Mouse (Mus musculus): Measurements from ENCODE around the gene Cep19.

Cep19 gene

DNA sequence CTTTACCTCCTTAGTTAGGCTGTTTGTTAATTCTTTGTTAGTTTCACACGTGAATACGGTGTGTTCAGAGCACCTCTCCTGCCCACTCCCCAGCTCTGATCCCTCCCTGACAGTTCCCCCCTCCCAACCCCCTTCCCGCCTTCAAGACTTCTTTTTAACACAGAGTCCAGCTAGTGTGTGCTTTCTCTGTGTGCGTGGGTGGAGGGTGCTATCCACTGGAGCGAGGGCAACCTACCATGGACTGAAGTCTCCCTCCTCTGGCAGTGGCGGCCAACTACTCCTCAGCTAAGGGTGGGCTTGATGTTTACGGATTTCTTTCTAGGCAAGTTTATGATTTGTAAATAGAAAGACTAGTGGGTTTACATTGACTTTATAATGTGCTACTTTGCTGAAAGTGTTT lies 8.6 kb downstream of the Cep19 start:
- DNase-seq = no peak

DNA sequence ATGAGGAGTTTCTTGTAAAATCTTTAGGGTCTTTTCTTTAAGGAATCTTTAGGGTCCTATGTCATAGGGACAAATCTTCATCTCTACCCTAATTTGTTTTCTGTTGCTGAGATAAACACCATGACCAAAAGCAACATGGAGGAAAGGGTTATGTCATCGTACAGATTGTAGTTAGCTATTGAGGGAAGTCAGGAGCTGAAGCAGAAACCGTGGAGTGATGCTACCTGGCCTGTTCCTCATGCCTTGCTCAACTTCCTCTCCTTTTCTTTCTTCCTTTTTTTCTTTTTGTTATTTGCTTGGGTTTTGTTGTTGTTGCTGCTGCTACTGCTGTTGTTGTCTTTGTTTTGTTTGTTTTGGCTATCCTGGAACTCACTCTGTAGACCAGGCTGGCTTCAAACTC lies 9.0 kb downstream of the Cep19 start:
- DNase-seq = no peak

DNA sequence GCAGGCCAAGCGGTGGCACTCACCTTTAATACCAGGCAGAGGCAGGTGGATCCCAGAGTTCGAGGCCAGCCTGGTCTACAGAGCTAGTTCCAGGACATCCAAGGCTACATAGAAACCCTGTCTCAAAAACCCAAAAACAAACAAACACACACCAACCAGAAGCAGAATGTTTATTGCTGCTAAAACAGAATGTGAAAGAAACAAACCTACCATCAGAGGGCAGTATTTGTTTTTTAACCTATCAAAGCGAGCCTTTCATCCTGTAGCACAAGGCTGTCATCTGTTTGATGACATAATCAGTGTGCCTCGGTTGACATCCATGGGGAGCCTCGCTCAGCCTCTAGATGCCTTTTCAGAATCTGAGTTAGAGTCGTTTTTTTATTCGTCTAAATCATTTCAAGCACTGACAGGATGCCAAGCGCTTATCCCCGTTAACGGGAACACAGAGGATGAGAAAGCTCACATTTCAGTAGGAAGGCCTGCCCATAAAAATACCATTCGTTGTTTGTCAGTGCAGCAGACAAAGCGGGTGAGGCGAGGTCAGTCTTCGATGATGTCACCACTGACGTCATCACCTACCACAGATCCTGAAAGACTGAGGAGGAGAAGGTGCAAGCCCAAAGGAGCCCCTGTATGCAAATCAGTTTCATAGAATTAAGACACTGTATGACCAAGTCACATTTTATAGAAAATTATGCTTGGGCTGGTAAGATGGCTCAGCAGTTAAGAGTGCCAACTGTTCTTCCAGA lies 11.5 kb downstream of the Cep19 start:
- no peak for DNase-seq

DNA sequence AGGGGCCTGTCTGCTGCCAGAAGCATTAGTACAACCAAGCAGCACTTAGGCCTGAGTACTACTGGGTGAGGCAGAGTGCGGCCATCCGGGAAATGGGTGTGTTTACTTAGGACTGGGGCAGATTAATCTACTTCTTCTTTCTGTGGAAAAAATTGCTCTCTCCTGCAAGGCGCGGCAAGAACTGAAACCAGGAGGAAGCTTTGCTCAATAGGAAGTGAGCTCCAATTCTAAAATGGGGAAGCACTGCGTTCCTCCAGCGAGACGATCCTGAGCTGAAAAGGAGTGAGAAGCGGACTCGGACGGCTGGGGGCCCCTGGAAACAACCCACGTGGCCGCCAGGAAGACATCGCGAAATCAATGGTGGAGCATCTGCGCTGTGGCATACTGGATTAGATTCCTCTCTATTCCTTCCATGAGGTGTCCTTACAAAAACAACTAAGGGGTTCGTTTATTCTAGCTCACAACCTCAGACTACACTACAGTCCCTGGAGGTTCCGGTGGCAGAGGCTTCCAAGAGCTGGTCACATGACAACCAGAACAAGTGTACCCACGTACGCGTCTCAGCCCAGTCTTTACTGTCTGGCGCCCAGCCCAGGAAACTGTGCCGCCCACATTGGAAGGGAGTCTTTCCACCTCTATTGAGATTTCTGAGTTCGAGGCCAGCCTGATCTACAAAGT lies 14.1 kb downstream of the Cep19 start:
- DNase-seq = no peak

DNA sequence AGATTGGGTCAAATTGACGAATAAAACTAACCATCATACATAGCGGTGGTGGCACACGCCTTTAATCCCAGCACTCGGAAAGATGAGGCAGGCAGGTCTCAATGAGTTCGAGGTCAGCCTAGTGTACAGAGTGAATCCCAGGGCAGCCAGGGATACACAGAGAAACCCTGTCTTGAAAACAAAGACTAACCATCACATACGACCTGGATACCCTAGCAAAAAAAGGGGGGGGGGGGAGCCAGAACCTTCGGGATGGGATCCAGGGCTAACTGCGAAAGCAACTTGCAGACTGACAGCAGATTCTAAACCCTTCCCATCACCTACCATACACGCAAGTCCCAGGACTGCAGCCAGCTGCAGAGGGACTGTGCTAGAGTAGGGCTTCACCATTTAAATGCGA lies 14.8 kb downstream of the Cep19 start:
- no peak for DNase-seq

DNA sequence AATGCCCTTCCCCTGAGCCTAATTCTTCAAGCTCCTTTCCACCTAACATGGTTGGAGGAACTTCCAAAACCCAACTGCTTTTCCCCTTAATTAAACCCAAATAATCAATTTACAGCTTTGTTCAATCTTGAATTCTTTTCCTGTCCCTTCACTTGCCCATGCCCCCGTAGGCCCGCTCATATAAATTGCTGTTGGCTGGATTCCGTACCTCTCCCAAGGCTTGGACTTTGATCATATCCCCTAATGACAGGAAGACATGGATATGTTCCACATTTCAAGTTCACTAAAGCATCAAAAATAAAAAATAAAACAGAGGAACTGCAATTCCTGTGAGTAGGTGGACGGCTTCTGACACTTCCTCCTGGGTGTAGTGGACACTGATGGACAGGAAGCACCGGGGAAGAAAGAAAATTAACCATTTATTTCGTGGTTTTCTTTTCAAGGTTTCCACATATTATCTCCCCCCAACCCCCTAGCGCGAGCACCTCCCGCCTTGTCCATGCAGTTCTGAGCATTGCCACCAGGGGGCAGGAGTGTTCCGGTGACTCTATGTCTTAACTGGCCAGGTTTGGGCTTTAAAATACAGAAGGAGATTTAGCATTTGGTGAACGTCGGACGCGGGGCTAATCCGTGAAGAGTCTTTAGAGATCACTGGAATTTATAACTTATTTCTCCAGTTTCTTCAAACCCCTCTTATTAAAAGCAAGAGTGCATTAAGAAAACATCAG lies 15.5 kb downstream of the Cep19 start:
- DNase-seq = peak; percentile 78

DNA sequence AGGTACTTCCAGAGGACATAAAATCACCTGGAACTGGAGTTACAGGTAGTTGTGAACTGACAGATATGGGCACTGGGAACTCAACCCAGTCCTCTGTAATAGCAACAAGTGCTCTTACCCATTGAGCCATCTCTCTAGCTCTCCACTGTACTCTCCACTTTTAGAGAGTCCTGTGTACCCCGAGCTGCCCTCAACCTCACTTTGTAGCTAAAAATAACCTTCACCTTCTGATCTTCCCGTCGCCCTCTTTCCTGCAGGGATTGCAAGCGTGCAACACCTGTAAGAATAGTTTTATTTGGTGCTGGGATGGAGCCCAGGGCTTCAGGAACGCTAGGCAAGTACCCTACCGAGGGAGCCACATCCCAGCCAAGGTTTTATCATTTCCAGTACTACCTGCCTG lies 16.2 kb downstream of the Cep19 start:
- DNase-seq = no peak

DNA sequence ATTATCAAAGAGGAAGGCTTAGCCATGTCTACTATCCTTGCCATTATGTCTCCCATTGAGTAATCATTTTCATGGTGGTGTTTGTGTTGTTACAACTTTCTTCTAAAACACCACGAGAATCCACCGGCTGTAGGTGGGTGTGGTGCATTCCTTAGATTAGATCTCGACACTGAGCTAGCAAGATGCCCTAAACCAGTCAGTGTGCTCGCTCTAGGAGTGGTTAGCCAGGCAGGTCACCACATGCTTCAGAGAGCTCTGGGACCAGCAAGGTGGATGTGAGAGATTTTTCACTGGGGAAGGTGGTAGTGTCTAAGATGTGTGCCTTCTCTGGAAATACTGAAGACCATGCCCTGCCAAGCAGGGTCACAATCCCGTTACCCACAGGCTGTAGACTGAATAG lies 16.6 kb downstream of the Cep19 start:
- DNase-seq = no peak

DNA sequence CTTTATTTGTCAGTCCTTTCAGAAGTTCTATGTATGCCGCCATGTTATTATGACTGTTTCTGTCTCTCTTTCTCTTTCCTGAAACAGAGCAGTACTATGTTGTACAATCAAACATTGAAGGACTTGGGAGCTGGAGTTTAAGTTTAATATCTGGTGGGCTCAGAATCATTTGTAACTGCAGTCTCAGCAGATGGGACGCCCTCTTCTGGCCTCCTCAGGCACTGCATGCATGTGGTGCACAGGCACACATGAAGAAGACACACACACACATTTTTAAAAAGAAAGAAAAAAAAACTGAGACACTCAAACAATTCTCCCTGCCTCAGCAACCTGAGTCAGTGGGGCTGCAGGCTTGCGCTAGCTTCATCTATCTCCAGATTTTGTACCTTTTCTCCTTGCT lies 20.9 kb downstream of the Cep19 start:
- DNase-seq = no peak

DNA sequence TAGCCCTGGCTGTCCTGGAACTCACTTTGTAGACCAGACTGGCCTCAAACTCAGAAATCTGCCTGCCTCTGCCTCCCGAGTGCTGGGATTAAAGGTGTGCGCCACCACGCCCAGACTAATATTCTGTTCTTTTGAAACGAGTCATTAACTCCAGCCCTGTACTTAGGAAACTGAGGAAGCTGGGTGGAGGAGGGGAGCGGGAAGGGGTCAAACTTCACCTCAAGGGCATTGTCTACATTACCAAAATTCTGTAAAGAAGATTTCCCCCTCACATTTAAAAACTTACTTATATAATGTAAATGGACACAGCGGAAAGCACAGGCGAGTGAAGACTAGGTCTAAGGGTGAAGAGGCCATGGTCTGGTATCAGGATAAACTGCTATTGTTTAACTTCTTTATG lies 24.4 kb downstream of the Cep19 start:
- no peak for DNase-seq

DNA sequence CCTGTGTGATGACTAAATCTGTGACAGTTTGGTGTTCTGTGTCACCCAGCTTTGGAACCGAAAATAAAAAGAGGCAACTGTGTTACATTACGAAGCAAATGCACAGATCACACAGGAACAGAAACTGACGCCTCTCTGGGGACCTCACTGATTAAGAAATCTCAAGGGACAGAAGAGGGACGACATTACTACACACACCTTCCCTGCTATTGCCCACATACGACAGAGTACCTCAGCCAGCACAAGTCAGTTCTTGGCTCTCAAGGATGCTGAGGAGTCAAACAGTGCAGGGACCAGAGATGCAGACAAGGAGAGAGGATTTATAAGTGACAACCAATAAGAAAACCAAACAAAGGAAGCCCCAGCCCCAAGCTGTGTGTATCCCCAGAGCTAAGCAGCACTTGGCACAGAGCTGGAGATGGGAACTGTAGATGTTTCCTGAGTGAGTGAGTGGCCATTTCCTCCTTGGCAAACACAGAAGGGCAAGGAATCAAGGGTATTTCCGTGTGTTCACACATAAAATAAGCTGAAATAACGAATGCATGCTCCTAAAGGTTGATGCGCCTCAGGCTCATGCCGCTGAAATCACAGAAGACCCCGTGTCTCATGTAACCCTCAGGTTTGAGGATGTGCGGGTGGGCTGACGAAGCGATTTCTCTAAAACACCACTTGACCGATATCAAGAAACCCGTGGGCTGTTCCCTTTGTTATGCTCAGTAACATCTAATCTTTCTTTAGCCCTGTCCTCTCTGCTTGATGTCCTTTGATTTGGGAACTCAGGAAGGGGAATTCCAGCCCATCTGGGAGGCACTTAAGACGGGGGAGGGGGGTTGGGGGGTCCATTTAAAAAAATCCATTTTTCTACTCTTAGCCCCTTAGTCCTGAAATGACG lies 25.1 kb downstream of the Cep19 start:
- DNase-seq = no peak

DNA sequence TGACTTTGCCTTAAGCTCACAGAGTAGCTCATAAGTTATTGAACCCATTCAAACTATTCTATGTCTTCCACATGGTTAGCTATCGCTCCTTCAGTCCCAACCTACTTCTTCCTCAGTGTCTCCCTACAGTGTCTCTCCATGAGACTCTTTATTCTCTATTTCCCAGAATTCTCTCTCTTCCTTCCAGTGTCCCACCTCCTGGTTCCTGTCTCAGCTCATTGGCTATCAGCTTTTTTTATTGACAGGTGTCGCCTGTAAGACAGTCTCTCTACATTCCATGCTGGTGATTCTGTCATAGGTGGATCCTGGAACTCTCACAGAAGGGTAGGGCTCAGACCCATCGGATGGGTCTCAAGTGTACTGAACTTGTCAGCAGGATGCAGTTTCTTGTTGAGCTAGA lies 25.8 kb downstream of the Cep19 start:
- DNase-seq = no peak

DNA sequence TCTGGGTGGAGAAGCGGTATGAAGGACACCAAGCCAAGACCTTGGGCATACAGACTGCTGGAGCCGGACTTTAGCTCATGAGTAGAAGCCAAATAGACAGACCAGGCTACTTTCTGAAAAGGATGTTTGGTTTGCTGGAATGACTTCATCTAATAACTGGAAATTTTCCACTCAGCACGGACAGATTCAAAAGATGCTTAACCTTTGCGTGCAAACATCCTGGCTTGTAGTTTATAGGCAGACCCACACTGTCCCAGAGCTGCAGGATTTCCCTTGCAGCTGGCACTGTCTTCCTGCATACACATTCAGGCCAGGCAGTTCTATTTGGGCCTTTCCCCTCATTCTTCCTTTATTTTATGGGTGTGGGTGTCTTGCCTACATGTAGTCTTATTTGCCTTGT lies 27.4 kb downstream of the Cep19 start:
- no peak for DNase-seq

DNA sequence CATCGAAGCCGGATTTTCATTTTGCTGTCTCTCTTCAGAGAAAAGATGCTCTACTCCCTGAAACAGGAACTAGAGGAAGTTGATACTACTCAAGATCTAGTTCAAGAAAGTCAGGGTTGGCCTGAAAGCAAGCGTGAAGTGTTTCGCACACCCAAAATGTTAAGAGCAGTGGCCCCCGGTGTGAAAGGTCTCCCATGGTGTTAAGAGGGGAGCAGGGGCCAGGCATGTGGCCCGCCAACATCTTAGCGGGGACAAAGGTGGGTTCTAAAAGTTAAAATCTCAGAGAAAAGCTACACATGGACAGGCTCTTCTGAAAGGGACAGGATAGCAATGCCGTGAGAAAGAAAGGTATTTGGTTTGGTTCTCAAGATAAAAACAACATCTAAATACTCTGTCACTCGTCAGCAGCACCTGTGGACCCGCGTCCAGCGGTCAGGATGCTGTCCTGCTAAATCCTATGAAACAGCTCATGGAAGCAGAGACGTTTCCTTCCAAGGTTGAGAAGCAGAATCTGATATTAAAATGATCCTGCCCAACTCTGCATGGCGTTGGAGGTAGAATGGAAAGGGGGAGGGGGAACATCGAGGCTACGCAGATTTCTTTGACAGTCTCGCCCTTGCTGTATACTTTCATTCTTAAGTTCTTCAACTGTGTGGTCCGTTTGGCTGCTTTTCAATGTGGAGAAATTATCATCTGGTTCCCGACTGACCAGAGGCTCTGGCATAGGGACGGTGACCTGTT lies 30.0 kb downstream of the Cep19 start:
- no peak for DNase-seq

DNA sequence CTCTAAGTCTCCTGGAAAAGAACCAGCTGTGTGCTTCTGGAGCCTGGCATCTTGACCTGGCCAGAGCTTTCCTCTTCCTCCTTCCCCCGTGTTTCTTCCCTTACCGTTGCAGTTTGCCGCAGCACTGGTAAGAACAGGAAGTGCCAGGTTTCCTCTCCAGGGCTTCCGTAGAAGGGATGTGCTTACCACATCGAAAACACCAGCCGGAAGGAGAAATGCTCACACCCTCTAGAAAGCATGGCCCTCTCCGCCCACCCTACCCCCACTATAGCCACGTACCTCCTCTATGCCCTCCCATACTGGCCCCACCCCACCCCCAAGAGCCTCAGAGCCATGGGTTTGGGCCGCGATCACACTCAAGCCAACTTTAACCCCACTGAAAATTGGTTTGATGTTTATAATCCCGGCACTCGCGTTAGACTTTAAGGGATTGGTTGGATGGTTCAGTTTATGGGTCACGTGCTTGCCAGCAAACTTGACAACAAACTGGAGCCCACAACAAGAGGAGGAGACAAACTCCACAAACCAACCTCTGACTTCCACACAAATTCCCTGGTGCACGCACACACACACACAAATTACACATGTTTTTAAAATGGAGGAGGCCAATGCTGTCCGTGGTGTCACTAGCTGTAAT lies 30.7 kb downstream of the Cep19 start:
- peak; percentile 17 for DNase-seq

DNA sequence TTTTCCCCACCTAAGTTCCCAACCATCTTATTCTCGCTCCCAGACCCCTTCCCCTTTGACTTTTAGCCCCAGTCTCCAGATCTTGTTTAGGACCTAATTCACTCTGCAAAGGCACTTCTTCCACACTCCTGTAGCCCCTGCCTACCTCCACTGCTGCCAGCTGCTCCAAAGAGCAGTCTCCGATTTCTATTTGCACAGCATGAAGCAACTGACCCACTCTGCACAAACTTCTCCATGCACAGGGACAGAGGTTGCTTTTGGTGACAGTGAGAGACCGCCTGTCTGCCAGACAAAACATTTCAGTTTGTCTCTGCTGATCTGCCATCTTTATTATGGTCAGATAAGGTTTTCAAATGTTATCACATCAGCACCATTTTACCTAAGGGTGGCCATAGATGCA lies 33.5 kb downstream of the Cep19 start:
- no peak for DNase-seq

DNA sequence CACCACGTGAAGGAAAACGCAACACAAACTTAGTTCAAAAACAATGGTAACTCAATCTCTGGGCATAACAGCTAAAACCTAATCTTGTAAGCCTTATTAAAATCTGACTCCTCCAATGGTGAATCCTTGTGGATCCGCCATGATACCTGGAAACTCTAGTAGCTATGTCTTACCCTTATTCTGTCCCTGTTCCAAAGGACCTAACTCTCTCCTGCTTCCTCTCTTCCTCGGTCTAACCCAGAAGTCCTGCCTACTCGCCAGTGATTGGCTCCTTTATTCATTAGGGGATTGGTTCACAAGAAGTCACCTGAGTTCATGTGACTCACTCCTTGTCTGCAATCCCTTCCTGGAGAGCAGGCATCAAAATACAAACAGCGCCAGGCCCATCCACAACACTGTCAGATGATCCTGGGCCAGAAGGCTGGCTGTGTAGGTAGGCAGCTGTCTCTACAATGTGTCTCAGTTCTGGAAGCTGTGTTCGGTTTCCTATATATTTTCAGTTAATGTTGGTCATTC lies 36.3 kb downstream of the Cep19 start:
- no peak for DNase-seq

DNA sequence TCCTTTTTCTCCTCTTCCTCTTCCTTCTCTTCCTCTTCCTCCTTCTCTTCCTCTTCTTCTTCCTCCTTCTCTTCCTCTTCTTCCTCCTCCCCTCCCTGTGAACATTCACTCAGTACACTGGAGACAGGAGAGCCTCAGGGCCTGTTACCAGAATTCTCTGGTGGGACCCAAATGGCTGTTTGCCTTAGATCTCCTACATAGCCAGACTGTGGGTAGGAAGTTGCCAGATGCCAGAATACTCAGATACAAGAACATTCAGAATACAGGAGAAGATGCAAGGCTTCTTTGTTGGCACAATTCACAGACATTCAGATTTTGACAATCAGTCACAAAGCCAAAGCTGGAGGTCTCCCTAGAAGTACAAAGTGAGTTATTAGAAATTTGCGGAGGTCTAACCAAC lies 39.4 kb downstream of the Cep19 start:
- DNase-seq = no peak

DNA sequence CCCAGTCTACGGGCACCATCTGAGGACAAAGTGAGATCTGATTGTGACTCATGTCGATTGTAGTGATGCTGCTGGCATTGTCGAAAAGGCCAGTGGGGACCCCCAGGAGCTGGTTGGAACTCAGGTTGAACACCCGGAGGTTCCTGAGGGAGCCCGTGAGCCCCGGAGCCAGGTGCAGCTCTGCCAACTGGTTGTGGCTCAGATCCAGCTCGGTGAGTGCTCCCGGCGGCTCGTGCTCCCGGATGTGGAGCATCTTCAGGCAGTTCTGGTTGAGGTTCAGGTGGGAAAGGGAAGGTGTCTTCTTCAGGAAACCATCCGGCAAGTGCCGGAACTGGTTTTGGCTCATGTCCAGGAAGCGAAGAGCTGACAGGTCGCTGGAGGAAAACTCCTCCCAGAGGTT lies 44.2 kb downstream of the Cep19 start:
- no peak for DNase-seq

DNA sequence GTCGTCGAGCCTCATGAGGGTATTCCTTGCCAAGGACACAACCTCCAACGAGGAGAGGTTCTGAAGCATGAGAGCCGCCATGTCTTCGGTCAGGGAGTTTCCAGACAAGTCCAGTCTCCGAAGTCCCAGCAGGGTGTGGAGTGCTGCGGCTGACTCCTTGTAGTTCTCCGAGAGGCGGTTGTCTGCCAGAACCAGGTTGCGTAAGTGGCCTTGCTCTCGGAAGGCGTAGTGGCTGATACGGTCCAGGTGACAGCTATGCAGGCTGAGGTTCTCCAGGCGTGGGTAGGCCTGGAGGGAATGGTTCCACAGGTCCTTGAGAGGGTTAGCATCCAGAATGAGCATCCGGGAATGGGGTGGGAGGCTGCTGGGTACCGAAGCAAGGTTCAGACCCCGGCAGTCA lies 45.0 kb downstream of the Cep19 start:
- DNase-seq = no peak

DNA sequence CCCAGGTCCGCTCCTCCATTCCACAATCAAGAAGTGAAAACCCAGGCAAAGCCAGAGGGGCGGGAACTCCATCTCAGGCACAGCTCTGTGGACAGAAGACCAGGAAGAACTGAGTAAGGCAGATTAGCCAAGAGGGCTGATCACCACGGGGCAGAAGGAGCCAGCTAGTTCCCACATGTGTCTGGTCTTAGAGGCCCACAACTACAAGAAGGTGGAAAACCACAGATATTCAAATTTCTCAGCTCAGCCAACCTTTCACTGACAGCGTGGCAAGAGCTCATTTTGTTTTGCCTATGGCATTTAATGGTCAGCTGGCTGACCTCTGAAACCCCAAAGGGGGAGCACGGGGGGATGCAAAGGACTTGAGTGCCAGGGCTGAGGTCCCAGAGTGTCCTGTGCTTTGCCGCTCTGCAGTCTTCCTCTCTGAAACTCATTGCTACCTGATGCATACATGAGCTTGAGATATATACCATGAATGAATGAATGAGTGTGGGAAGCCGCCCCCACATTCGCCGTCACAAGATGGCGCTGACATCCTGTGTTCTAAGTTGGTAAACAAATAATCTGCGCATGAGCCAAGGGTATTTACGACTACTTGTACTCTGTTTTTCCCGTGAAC lies 48.1 kb downstream of the Cep19 start:
- no peak for DNase-seq
